Mouse (Mus musculus) midbrain, postnatal 0 days (tissue): Measurements from ENCODE around the gene Zpr1. TPM values are rescaled to one million over a fixed set of nuclear protein-coding genes. Genes with fewer than 3 reads are reported as not detected.

Experiments
- ATAC-seq: fragments of 200-750 bp; cut with Nextera tagmentation; 2 replicates; pipeline ENCODE4 v1.8.0; 2017; ENCODE audit warnings: moderate number of reproducible peaks, mild to moderate bottlenecking, moderate TSS enrichment, moderate library complexity; ENCODE audit not compliant: low FRiP score
- DNase-seq: peaks from one replicate; pipeline ENCODE4 v3.0.0-alpha.2; 2015; ENCODE audit warnings: low spot score
- H3K27ac ChIP-seq: fragments of 300-500 bp; sonication (generic); 2 replicates; pipeline ENCODE4 v1.5.1; 2014; ENCODE audit warnings: low read depth, mild to moderate bottlenecking, low read length, mixed read lengths
- H3K27me3 ChIP-seq: fragments of 300-500 bp; sonication (generic); 2 replicates; pipeline ENCODE4 v1.6.1; 2014; ENCODE audit warnings: low read length, control low read depth, mixed read lengths; ENCODE audit not compliant: insufficient read depth
- H3K36me3 ChIP-seq: fragments of 300-500 bp; sonication (generic); 2 replicates; pipeline ENCODE4 v1.6.1; 2014; ENCODE audit warnings: low read length, control low read depth, mixed read lengths; ENCODE audit not compliant: insufficient read depth
- H3K4me1 ChIP-seq: fragments of 300-500 bp; sonication (generic); 2 replicates; pipeline ENCODE4 v1.6.1; 2014; ENCODE audit warnings: mild to moderate bottlenecking, control low read depth, antibody characterized with exemption, low read length, mixed read lengths; ENCODE audit not compliant: insufficient read depth
- H3K4me2 ChIP-seq: fragments of 300-500 bp; sonication (generic); 2 replicates; pipeline ENCODE4 v1.6.1; 2014; ENCODE audit warnings: low read depth, mild to moderate bottlenecking, low read length, mixed read lengths; ENCODE audit not compliant: poor library complexity, severe bottlenecking
- H3K4me3 ChIP-seq: fragments of 300-500 bp; sonication (generic); 2 replicates; pipeline ENCODE4 v1.5.1; 2014; ENCODE audit warnings: low read depth, mild to moderate bottlenecking, low read length, moderate library complexity
- H3K9ac ChIP-seq: fragments of 300-500 bp; sonication (generic); replicated peaks from 2 replicates; pipeline ENCODE4 v1.6.1; 2014; ENCODE audit warnings: mild to moderate bottlenecking, low read length, moderate library complexity, mixed read lengths; ENCODE audit not compliant: poor library complexity, severe bottlenecking
- H3K9me3 ChIP-seq: fragments of 300-500 bp; sonication (generic); 2 replicates; pipeline ENCODE4 v1.6.1; 2016; ENCODE audit warnings: low read length, control low read depth
- CTCF ChIP-seq: IDR thresholded peaks from 2 replicates; pipeline ENCODE4 v1.5.1; 2016; ENCODE audit warnings: antibody characterized with exemption, mild to moderate bottlenecking
- WGBS: fragments of 180-500 bp; shearing (Covaris S2); extraction: QIAGEN DNeasy Blood & Tissue Kit; methylation state at CpG from one replicate; pipeline ENCODE4 v1.1.7; 2014; 5-methylcytosine and 5-hydroxymethylcytosine counted together
- polyA plus RNA-seq: library from polyadenylated mRNA; unstranded; fragments of >200 nt; fragmentation: Nextera tagmentation; extraction: Ambion mirVana; gene quantifications from 2 replicates; pipeline ENCODE4 v1.2.1, GENCODE M21; 2015
- total RNA-seq: library from RNA; depleted of rRNA; stranded (reverse); fragments of >200 nt; gene quantifications from 2 replicates; pipeline ENCODE4 v1.2.3, GENCODE M21; 2014

The Zpr1 gene
- total and polyA plus RNA-seq, 2 experiments from 2014 or later: 33.7 to 46.3 TPM

DNA sequence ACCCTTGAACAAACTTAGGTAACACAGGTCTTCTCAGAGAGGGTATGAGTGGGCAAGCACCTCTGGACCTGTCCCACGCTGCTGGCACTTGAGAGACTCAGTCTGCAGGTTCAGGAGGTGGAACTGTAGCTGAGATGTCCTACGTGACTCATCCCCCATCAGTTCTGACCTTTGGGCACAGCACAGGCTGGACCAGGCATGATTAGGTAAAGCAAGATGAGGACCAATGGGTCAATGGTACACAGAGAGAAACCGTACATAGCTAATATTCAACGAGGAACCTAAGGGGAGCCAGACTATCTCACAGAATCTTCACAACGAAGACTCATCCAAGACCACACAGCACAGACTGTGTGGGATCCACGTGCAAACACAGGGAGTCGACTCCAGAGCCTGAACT lies 34.0 kb upstream of the Zpr1 start:
- DNase-seq (no peak), ATAC-seq (no peak)
- 90% methylated on average over 7 of the region's 7 CpGs for WGBS
- H3K4me2 ChIP-seq: no peak overlapping the region
- TF ChIP-seq CTCF: no peak
- H3K27me3 ChIP-seq: no peaks in the 10 kb centered on the region
- H3K27ac ChIP-seq: no peak overlapping the region
- H3K4me3 ChIP-seq: no peak overlapping the region
- H3K9me3 ChIP-seq: no peaks in the 10 kb centered on the region
- H3K4me1 ChIP-seq: no peaks in the 10 kb centered on the region
- no peak overlapping the region for H3K9ac ChIP-seq
- H3K36me3 ChIP-seq: no peaks in the 10 kb centered on the region

DNA sequence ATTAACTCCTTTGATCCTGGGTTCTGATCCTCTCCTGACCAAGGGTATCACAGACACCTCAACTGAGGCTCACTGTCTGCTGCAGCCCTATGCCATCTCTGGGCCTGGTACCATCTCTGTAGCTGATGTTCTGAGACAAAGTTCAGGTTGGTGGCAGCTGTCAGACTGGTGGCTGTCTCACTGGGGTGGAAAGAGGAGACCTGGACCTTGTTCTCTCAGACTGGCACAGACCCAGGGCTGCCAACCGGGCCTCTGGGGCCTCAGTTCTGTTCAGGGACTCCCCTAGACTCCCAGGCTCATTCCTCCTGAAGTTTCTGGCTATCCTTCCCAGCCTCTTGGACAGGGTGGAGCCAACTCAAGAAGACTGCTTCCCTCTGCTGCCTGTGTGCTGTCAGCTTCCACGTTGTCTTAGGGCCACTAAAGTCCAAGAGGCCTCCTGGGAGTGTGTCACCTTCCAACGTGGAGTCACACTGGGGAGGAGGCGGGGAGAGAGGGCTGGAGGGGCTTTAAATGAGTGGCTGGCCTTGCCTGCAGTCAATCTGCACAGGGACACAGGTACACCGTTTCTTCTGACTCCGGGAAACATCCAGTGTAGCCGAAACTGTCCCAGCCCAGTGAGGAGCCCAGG lies 32.2 kb upstream of the Zpr1 start, which contains the start of gene Apoa4:
TSS of gene Apoa4 (plus strand) at position 171 of the 628 bp plus-strand sequence.
- no peak within 1 kb of the TSS for H3K4me3 ChIP-seq
- H3K9me3 ChIP-seq: no peaks in the 10 kb centered on the region
- no peak for DNase-seq
- 71% methylated on average over 7 of the region's 7 CpGs for WGBS
- no peak for ATAC-seq
- H3K36me3 ChIP-seq: no peaks in the 10 kb centered on the region
- TF ChIP-seq CTCF: no peak
- no peak within 1 kb of the TSS for H3K9ac ChIP-seq
- H3K4me2 ChIP-seq: no peak within 1 kb of the TSS
- H3K27ac ChIP-seq: no peak within 1 kb of the TSS
- no peaks in the 10 kb centered on the region for H3K4me1 ChIP-seq
- H3K27me3 ChIP-seq: no peaks in the 10 kb centered on the region

DNA sequence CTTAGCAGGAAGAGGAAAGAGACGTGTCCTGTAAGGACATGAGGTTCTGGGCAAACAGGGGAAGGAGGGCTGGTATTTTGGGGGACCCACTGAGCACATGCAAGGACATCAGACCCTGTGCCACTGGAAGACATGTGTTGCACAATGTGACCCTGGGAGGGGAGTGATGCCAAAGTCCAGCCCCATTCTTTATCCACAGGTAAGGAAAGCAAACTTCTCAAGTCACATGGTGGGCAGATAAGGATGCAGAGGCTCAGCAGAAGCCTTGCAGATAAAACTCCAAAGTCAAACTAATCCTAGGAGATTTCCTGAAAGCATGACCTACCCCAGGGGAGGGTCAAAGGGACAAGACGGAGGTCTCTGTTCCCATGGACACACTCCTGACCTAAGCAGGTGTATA lies 31.0 kb upstream of the Zpr1 start:
- Histone ChIP-seq H3K27me3 (no peaks in the 10 kb centered on the region), H3K4me1 (no peaks in the 10 kb centered on the region), H3K9me3 (no peaks in the 10 kb centered on the region), H3K36me3 (no peaks in the 10 kb centered on the region), H3K9ac (no peak overlapping the region), H3K27ac (no peak overlapping the region), H3K4me3 (no peak overlapping the region), H3K4me2 (no peak overlapping the region)
- no peak for DNase-seq
- ATAC-seq: no peak
- WGBS: 76% methylated on average over 2 of the region's 2 CpGs
- no peak for TF ChIP-seq CTCF

DNA sequence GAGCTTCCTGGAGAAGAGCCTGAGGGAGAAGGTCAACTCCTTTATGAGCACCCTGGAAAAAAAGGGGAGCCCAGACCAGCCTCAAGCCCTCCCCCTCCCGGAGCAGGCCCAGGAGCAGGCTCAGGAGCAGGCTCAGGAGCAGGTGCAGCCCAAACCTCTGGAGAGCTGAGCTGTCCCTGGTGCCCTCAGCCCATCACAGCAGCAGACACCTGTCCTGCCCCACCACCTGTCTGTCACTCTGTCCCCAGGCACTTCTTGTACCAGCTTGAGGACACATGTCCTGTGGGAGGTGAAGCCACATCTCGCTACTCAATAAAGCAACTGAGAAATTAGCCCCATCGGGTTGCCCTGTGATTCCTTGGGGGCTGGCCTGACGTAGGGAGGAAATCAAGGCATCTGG lies 29.7 kb upstream of the Zpr1 start:
- TF ChIP-seq CTCF: no peak
- DNase-seq (no peak), ATAC-seq (no peak)
- Histone ChIP-seq H3K27me3 (0 out of 2 replicates have a peak, but pooled peaks cover under 1% of the 10 kb centered on the region), H3K9ac (no peak overlapping the region), H3K4me3 (no peak overlapping the region), H3K4me1 (no peaks in the 10 kb centered on the region), H3K27ac (no peak overlapping the region), H3K36me3 (no peaks in the 10 kb centered on the region), H3K9me3 (no peaks in the 10 kb centered on the region), H3K4me2 (no peak overlapping the region)
- 74% methylated on average over 4 of the region's 4 CpGs for WGBS

DNA sequence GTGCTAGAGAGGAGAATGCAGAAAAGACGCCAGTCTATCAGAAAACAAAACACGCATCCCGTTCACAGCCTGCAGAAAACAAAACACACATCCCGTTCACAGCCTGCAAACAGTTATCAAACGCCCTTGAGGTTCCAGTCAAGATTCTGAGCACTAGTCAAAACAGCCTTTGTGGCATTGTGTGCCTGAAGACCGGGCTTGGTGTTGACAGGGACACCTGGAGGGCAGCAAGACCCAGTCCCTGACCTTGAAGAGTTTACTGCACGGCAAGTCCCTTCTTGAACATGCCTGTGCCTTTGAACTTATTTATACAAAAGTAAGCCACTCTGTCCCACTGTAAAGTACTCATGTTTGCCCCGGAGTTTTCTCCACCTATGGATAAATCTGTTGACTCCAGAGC lies 29.3 kb upstream of the Zpr1 start:
- H3K27me3 ChIP-seq: 0 out of 2 replicates have a peak, but pooled peaks cover 4% of the 10 kb centered on the region
- no peak overlapping the region for H3K4me2 ChIP-seq
- no peaks in the 10 kb centered on the region for H3K4me1 ChIP-seq
- H3K36me3 ChIP-seq: no peaks in the 10 kb centered on the region
- no peak overlapping the region for H3K4me3 ChIP-seq
- no peak overlapping the region for H3K27ac ChIP-seq
- TF ChIP-seq CTCF: no peak
- H3K9ac ChIP-seq: no peak overlapping the region
- H3K9me3 ChIP-seq: no peaks in the 10 kb centered on the region
- no peak for ATAC-seq
- whole genome bisulfite sequencing: 58% methylated on average over 8 of the region's 8 CpGs
- DNase-seq: no peak

DNA sequence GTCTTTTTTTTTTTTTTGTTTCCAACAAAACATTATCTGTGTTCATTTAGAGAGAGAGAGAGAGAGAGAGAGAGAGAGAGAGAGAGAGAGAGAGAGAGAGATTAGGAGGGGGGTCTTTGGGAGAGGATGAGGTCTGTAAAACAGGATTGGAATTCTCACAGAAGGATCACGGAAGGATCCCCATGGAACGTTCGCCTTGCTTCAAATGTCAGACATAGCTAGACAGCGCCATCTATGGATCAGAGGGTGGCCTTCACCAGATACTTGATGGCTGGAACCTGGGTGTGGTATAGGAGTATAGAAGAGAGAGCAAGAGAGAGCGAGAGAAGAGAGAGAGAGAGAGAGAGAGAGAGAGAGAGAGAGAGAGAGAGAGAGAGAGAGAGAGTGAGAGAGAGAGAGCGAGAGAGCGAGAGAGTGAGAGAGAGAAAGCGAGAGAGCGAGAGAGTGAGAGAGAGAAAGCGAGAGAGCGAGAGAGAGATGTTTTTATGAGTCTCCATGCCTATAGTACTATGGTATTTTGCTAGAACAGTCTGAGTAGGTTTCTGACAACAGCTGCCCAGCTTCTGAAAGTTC lies 26.0 kb upstream of the Zpr1 start:
- H3K9ac ChIP-seq: no peak overlapping the region
- H3K9me3 ChIP-seq: no peaks in the 10 kb centered on the region
- WGBS: 22% methylated on average over 11 of the region's 11 CpGs
- H3K4me3 ChIP-seq: no peak overlapping the region
- no peak overlapping the region for H3K27ac ChIP-seq
- 0 out of 2 replicates have a peak, but pooled peaks cover 4% of the 10 kb centered on the region for H3K27me3 ChIP-seq
- H3K4me2 ChIP-seq: no peak overlapping the region
- H3K36me3 ChIP-seq: no peaks in the 10 kb centered on the region
- DNase-seq (peak; percentile 93), ATAC-seq (peak; percentile 74; the same call in 1 of the 2 replicates)
- TF ChIP-seq CTCF: peak; percentile 94
- no peaks in the 10 kb centered on the region for H3K4me1 ChIP-seq
